Mouse (Mus musculus) MEL (cell line): Measurements from ENCODE around the gene Glo1. TPM values are rescaled to one million over a fixed set of nuclear protein-coding genes. Genes with fewer than 3 reads are reported as not detected.

Experiments used
- DNase-seq: peaks from one replicate; pipeline ENCODE4 v3.0.0; 2011; ENCODE audit warnings: low read depth, low spot score
- H3K27ac ChIP-seq: 2 replicates; pipeline ENCODE4 v1.5.1; 2012; ENCODE audit warnings: low read depth, mild to moderate bottlenecking, control low read depth, low read length, moderate library complexity; ENCODE audit not compliant: control insufficient read depth
- H3K27me3 ChIP-seq, 2 experiments: fragments of 150-350 bp in 1 of 2; sonication (generic) in 1 of 2; 2 replicates each; pipeline ENCODE4 v1.6.1; 2012; ENCODE audit warnings: low read length in 2 of 2, mild to moderate bottlenecking in 2 of 2, improper control_type of control experiment in 1 of 2, moderate library complexity in 1 of 2; ENCODE audit not compliant: insufficient read depth in 2 of 2, control insufficient read depth in 1 of 2
- H3K36me3 ChIP-seq, 2 experiments: 2 replicates each; pipeline ENCODE4 v1.6.1; 2012 to 2014; ENCODE audit warnings: low read length in 2 of 2, improper control_type of control experiment in 1 of 2, inconsistent platforms in 1 of 2, mild to moderate bottlenecking in 1 of 2; ENCODE audit not compliant: insufficient read depth in 2 of 2, control insufficient read depth in 1 of 2
- H3K4me1 ChIP-seq, 2 experiments: fragments of 150-350 bp in 1 of 2; sonication (generic) in 1 of 2; 2 replicates each; pipeline ENCODE4 v1.6.1; 2012; ENCODE audit warnings: low read length in 2 of 2, improper control_type of control experiment in 1 of 2, mild to moderate bottlenecking in 1 of 2; ENCODE audit not compliant: insufficient read depth in 2 of 2, control insufficient read depth in 1 of 2
- H3K4me3 ChIP-seq, 2 experiments: fragments of 150-350 bp in 1 of 2; sonication (generic) in 1 of 2; 2 replicates each; pipeline ENCODE4 v1.5.1; 2012; ENCODE audit warnings: low read depth in 2 of 2, low read length in 2 of 2, mild to moderate bottlenecking in 2 of 2, moderate library complexity in 2 of 2, control low read depth in 1 of 2, improper control_type of control experiment in 1 of 2; ENCODE audit not compliant: control insufficient read depth in 1 of 2, insufficient read depth in 1 of 2
- H3K79me2 ChIP-seq: 2 replicates; pipeline ENCODE4 v1.6.1; 2012; ENCODE audit warnings: mild to moderate bottlenecking, low read length, moderate library complexity; ENCODE audit not compliant: control insufficient read depth, poor library complexity, insufficient read depth
- H3K9ac ChIP-seq: 2 replicates; pipeline ENCODE4 v1.6.1; 2012; ENCODE audit warnings: low read depth, mild to moderate bottlenecking, control low read depth, low read length, moderate library complexity; ENCODE audit not compliant: control insufficient read depth, poor library complexity, severe bottlenecking
- H3K9me3 ChIP-seq: fragments of 150-350 bp; sonication (generic); replicated peaks from 2 replicates; pipeline ENCODE4 v1.6.1; 2012; ENCODE audit warnings: mild to moderate bottlenecking, low read length, improper control_type of control experiment, moderate library complexity; ENCODE audit not compliant: insufficient read depth
- BHLHE40 ChIP-seq: IDR thresholded peaks from 2 replicates; pipeline ENCODE4 v1.6.1; 2012; ENCODE audit warnings: low read depth, mild to moderate bottlenecking, inconsistent platforms, low read length, improper control_type of control experiment, borderline replicate concordance
- CHD1 ChIP-seq: IDR thresholded peaks from 2 replicates; pipeline ENCODE4 v1.6.1; 2012; ENCODE audit warnings: low read depth, mild to moderate bottlenecking, inconsistent platforms, low read length, improper control_type of control experiment
- CTCF ChIP-seq, 3 experiments: IDR thresholded peaks in 2 of 3; conservative IDR thresholded peaks in 1 of 3; 2 replicates each; pipeline ENCODE4 v1.5.1; 2011 to 2012; ENCODE audit warnings: low read length in 3 of 3, low read depth in 2 of 3, mild to moderate bottlenecking in 2 of 3, improper control_type of control experiment in 1 of 3, inconsistent platforms in 1 of 3, mixed read lengths in 1 of 3, moderate library complexity in 1 of 3; ENCODE audit not compliant: control insufficient read depth in 1 of 3, insufficient read depth in 1 of 3, poor library complexity in 1 of 3, severe bottlenecking in 1 of 3
- E2F4 ChIP-seq: IDR thresholded peaks from 2 replicates; pipeline ENCODE4 v1.6.1; 2011; ENCODE audit warnings: low read depth, low read length, improper control_type of control experiment, borderline replicate concordance
- EP300 ChIP-seq, 2 experiments: IDR thresholded peaks; 2 replicates each; pipeline ENCODE4 v1.6.1; 2011; ENCODE audit warnings: improper control_type of control experiment in 2 of 2, low read length in 2 of 2, low read depth in 1 of 2, mild to moderate bottlenecking in 1 of 2
- ETS1 ChIP-seq: IDR thresholded peaks from 2 replicates; pipeline ENCODE4 v1.6.1; 2012; ENCODE audit warnings: low read depth, mild to moderate bottlenecking, inconsistent platforms, low read length, improper control_type of control experiment, moderate library complexity
- GABPA ChIP-seq: IDR thresholded peaks from 2 replicates; pipeline ENCODE4 v1.6.1; 2012; ENCODE audit warnings: low read depth, mild to moderate bottlenecking, inconsistent platforms, low read length, improper control_type of control experiment, moderate library complexity
- GATA1 ChIP-seq: IDR thresholded peaks from 2 replicates; pipeline ENCODE4 v1.6.1; 2011; ENCODE audit warnings: low read depth, low read length, improper control_type of control experiment
- HCFC1 ChIP-seq: IDR thresholded peaks from 2 replicates; pipeline ENCODE4 v1.6.1; 2012; ENCODE audit warnings: low read depth, mild to moderate bottlenecking, inconsistent platforms, low read length, improper control_type of control experiment, moderate library complexity
- JUND ChIP-seq: IDR thresholded peaks from 2 replicates; pipeline ENCODE4 v1.6.1; 2011; ENCODE audit warnings: low read depth, mild to moderate bottlenecking, improper control_type of control experiment, low read length
- KAT2A ChIP-seq: conservative IDR thresholded peaks from 2 replicates; pipeline ENCODE4 v1.6.1; 2012; ENCODE audit warnings: low read depth, low read length, improper control_type of control experiment, inconsistent platforms
- MAZ ChIP-seq: IDR thresholded peaks from 2 replicates; pipeline ENCODE4 v1.6.1; 2012; ENCODE audit warnings: low read depth, mild to moderate bottlenecking, inconsistent platforms, low read length, improper control_type of control experiment
- MXI1 ChIP-seq: IDR thresholded peaks from 2 replicates; pipeline ENCODE4 v1.6.1; 2011; ENCODE audit warnings: mild to moderate bottlenecking, low read depth, low read length, improper control_type of control experiment
- MYB ChIP-seq: IDR thresholded peaks from 2 replicates; pipeline ENCODE4 v1.6.1; 2011; ENCODE audit warnings: mild to moderate bottlenecking, low read depth, low read length, improper control_type of control experiment
- MYC ChIP-seq: IDR thresholded peaks from 2 replicates; pipeline ENCODE4 v1.6.1; 2011; ENCODE audit warnings: low read depth, mild to moderate bottlenecking, low read length, improper control_type of control experiment, moderate library complexity
- POLR2A ChIP-seq, 2 experiments: IDR thresholded peaks; 2 replicates each; pipeline ENCODE4 v1.6.1; 2011 to 2012; ENCODE audit warnings: low read length in 2 of 2, mild to moderate bottlenecking in 2 of 2, control low read depth in 1 of 2, improper control_type of control experiment in 1 of 2, low read depth in 1 of 2, moderate library complexity in 1 of 2; ENCODE audit not compliant: control insufficient read depth in 1 of 2, insufficient read depth in 1 of 2, poor library complexity in 1 of 2
- POLR2AphosphoS5 ChIP-seq: IDR thresholded peaks from 2 replicates; pipeline ENCODE4 v1.6.1; 2012; ENCODE audit warnings: low read depth, borderline replicate concordance, mild to moderate bottlenecking, inconsistent platforms, low read length, moderate library complexity, mixed read lengths
- RAD21 ChIP-seq: IDR thresholded peaks from 2 replicates; pipeline ENCODE4 v1.6.1; 2011; ENCODE audit warnings: mild to moderate bottlenecking, low read depth, low read length, improper control_type of control experiment
- RCOR1 ChIP-seq: IDR thresholded peaks from 2 replicates; pipeline ENCODE4 v1.6.1; 2012; ENCODE audit warnings: low read depth, mild to moderate bottlenecking, inconsistent platforms, low read length, improper control_type of control experiment
- SMC3 ChIP-seq: IDR thresholded peaks from 2 replicates; pipeline ENCODE4 v1.6.1; 2011; ENCODE audit warnings: low read depth, low read length, improper control_type of control experiment
- TAL1 ChIP-seq: IDR thresholded peaks from 2 replicates; pipeline ENCODE4 v1.6.1; 2012; ENCODE audit warnings: mild to moderate bottlenecking, inconsistent platforms, low read length, moderate library complexity, mixed read lengths
- TCF12 ChIP-seq: IDR thresholded peaks from 2 replicates; pipeline ENCODE4 v1.6.1; 2014; ENCODE audit warnings: low read depth, mild to moderate bottlenecking, inconsistent platforms, low read length, improper control_type of control experiment, moderate library complexity
- UBTF ChIP-seq: IDR thresholded peaks from 2 replicates; pipeline ENCODE4 v1.6.1; 2012; ENCODE audit warnings: low read depth, mild to moderate bottlenecking, inconsistent platforms, low read length, improper control_type of control experiment, moderate library complexity, borderline replicate concordance; ENCODE audit not compliant: insufficient read depth
- ZC3H11A ChIP-seq: IDR thresholded peaks from 2 replicates; pipeline ENCODE4 v1.6.1; 2012; ENCODE audit warnings: low read depth, mild to moderate bottlenecking, inconsistent platforms, low read length, improper control_type of control experiment
- ZKSCAN1 ChIP-seq: IDR thresholded peaks from 2 replicates; pipeline ENCODE4 v1.6.1; 2012; ENCODE audit warnings: low read depth, mild to moderate bottlenecking, inconsistent platforms, low read length, improper control_type of control experiment, moderate library complexity
- polyA plus RNA-seq, 2 experiments: library from polyadenylated mRNA; stranded (reverse) in 1 of 2; unstranded in 1 of 2; fragments of >175 nt in 1 of 2; fragments of >200 nt in 1 of 2; gene quantifications; 2 replicates each; pipeline versions ENCODE4 v1.2.1 to v1.2.4; 2012; ENCODE audit warnings: low replicate concordance in 2 of 2, low read depth in 1 of 2; ENCODE audit not compliant: insufficient read length in 2 of 2, insufficient read depth in 1 of 2, missing spikeins in 1 of 2
- total RNA-seq: library from RNA; depleted of rRNA; stranded (reverse); fragments of 300-350 nt; gene quantifications from 2 replicates; pipeline ENCODE4 v1.2.3, GENCODE M21; 2012

The Glo1 gene
- total and polyA plus RNA-seq, 3 experiments: 58.5 to 288 (median 260) TPM

DNA sequence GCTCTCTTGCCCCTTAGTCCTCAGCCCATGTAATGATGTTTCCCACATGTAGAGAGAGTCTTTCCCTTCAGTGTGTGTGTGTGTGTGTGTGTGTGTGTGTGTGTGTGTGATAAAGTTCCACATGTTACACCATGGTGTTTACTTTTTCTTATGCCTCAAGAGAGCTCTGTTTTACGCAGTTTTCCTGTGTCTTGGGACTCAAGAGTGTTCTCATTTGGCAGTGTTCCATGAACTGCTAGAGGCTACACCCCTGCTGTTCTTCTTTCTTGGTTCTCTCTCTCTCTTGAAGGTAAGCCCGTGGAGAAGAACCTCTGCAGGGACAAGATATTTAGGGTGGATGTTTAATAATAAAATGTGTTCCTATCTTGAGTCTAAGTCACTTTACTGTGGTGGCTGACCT, 7.5 kb downstream of the Glo1 start (continued):
- TF ChIP-seq SMC3: peak; percentile 13; the same call in 1 of the 2 replicates
- TF ChIP-seq MYB: no peak
- TF ChIP-seq E2F4: no peak

DNA sequence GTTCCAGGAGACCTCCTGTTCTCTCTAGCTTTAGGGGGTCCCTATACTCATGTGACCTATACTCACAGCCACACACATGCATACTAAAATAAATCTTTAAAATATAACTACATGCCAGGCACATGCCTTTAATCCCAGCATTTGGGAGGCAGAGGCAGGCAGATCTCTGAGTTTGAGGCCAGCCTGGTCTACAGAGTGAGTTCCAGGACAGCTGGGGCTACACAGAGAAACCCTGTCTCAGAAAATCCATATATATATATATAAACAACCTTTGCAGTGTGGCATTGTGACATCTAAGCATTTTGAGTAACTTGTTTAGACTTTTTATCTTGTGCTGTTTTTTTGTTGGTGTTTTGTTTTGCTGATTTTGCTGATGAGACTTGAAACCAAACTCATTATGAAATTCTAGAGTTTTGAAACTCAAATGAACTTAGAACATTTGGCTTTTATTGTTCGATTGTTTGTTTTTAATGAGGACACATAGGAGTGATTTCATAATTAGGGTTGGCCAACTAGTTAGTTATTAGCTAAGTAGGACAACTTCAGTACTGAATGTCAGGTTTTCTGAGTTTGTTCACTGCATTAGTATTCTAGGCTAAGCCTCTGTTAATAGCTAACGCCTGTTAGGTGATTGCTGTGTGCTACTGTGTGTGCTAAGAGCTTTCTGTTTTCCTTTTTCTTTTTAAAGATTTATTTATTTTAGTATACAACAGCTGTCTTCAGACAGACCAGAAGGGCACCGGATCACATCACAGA, 8.4 kb downstream of the Glo1 start:
- TF ChIP-seq GATA1: no peak
- no peak for TF ChIP-seq MAZ
- no peak for TF ChIP-seq CHD1
- no peak for TF ChIP-seq HCFC1
- TF ChIP-seq TCF12: no peak
- no peak for TF ChIP-seq ZC3H11A
- TF ChIP-seq BHLHE40: no peak
- no peak for TF ChIP-seq GABPA
- TF ChIP-seq MYB: no peak
- TF ChIP-seq JUND: no peak
- no peak for TF ChIP-seq RCOR1
- no peak for TF ChIP-seq KAT2A
- no peak for TF ChIP-seq EP300 (IDR thresholded peaks at IDR 0.05; ENCODE audit: low read depth in 1 of 2, low read length in 2 of 2)
- no peak for TF ChIP-seq POLR2AphosphoS5
- TF ChIP-seq MXI1: no peak

DNA sequence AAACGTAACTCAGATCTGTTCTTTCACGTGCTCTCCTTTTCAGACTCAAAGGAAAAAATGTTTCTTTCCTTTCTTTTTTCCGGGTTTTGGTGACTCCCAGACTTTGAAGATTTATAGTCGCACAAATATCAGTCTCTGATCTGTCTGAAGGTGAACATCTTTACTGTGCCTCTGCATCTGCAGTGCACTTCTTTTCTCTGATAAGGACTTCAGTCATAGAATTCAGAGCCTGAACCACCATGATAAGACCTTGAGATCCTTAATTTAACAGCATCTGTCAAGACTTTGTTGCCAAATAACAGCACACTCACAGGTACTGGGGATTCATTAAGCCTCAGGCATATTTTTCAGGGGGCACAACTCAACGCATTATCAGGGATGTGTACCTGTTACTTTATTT, 10.5 kb downstream of the Glo1 start:
- Histone ChIP-seq H3K27me3 (no peaks in the 10 kb centered on the region), H3K36me3 (peaks cover 0 to 38% of the 10 kb centered on the region in 2 experiments; a peak in 2 of 4 replicates), H3K4me1 (peaks cover 27 to 33% of the 10 kb centered on the region in 2 experiments), H3K27ac (peak overlapping the region; percentile 63), H3K4me3 (no peak overlapping the region), H3K79me2 (peaks cover 12% of the 10 kb centered on the region), H3K9me3 (no peaks in the 10 kb centered on the region), H3K9ac (no peak overlapping the region)
- DNase-seq: peak; percentile 87
- TF ChIP-seq ETS1: no peak
- no peak for TF ChIP-seq MYC
- TF ChIP-seq GATA1: peak; percentile 99
- no peak for TF ChIP-seq BHLHE40
- no peak for TF ChIP-seq TCF12
- TF ChIP-seq HCFC1: no peak
- TF ChIP-seq CTCF (IDR thresholded peaks at IDR 0.05 in 2 of 3, conservative IDR thresholded peaks at IDR 0.05 in 1 of 3; ENCODE audit: control insufficient read depth in 1 of 3, insufficient read depth in 1 of 3, low read depth in 2 of 3, low read length in 3 of 3, poor library complexity in 1 of 3, severe bottlenecking in 1 of 3): no peak
- no peak for TF ChIP-seq JUND
- TF ChIP-seq TAL1: peak; percentile 94
- no peak for TF ChIP-seq POLR2A (IDR thresholded peaks at IDR 0.05; ENCODE audit: control insufficient read depth in 1 of 2, insufficient read depth in 1 of 2, low read depth in 1 of 2, low read length in 2 of 2, poor library complexity in 1 of 2)
- no peak for TF ChIP-seq UBTF
- TF ChIP-seq POLR2AphosphoS5: no peak
- TF ChIP-seq MYB: no peak
- TF ChIP-seq ZKSCAN1: no peak
- TF ChIP-seq RAD21: no peak
- TF ChIP-seq MAZ: no peak
- no peak for TF ChIP-seq KAT2A

More for the DNA sequence above, 8.4 kb downstream of the Glo1 start:
- peaks cover 27 to 29% of the 10 kb centered on the region in 2 experiments for H3K4me1 ChIP-seq
- H3K36me3 ChIP-seq: peaks cover 0 to 33% of the 10 kb centered on the region in 2 experiments; a peak in 2 of 4 replicates
- no peak overlapping the region for H3K9ac ChIP-seq
- H3K4me3 ChIP-seq: no peak overlapping the region
- DNase-seq: no peak
- no peaks in the 10 kb centered on the region for H3K9me3 ChIP-seq
- H3K79me2 ChIP-seq: no peaks in the 10 kb centered on the region
- no peaks in the 10 kb centered on the region for H3K27me3 ChIP-seq
- no peak overlapping the region for H3K27ac ChIP-seq
